14 mouse cellular contexts compared by ENCODE assay signal in the genomic region with DNA sequence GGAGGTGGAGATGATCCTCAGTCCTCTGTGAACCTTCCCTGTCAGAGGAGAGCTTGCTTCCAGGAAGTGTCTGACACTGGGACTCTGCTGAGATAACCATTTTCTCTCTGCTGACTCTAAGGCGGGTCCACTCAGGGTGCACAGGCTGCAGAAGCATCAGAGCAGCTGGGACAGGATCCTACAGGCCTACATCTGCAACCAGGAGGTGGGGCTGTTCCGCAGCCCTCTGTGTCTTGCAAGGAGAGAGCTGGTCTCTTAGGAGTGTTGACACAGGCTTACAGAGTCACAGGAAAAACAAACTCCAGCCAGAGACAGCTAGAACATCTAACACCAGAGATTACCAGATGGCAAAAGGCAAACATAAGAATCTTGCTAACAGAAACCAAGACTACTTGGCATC.
A peak's percentile ranks its signal among the peaks of the same experiment; 100 is the strongest.
DNase-seq lines count a peak whose midpoint lies in the region; ATAC-seq and TF ChIP-seq lines count a peak whose summit lies in the region.
"Had no signal": no experiment of that assay in that cellular context is flagged by ENCODE, and none has a peak within 500 bp of the region (broad histone marks: within the 10 kb centered on the region; RNA-seq: fewer than 3 reads in every experiment).

No protein-coding gene starts in this region.

- H3K4me3 ChIP-seq in heart, postnatal 0 days (ENCODE audit: low read depth, low read length) = no peak overlapping the region
- no peak overlapping the region for H3K4me3 ChIP-seq in heart, embryonic 12.5 days
- H3K4me3 ChIP-seq in lung, embryonic 14.5 days (ENCODE audit: low read depth, low read length) = no peak overlapping the region
- H3K4me3 ChIP-seq in intestine, postnatal 0 days (ENCODE audit: low read depth, low read length) = no peak overlapping the region
- H3K4me3 ChIP-seq: heart, embryonic 15.5 days; limb, embryonic 12.5 days had no signal

- POLR2A ChIA-PET in Patski (lab: Charles Lee) = no interaction called here

- ATAC-seq in heart, postnatal 0 days (ENCODE audit: insufficient read depth, low read depth) = no peak
- ATAC-seq in heart, embryonic 12.5 days (ENCODE audit: insufficient number of reproducible peaks, low FRiP score) = no peak
- no peak for ATAC-seq in lung, embryonic 14.5 days (ENCODE audit: insufficient read depth)
- ATAC-seq in Patski = no peak
- no peak for ATAC-seq in intestine, postnatal 0 days

- H3K36me3 ChIP-seq in heart, postnatal 0 days (replicated peaks; ENCODE audit: control insufficient read depth, insufficient read depth, low read length) = no peaks in the 10 kb centered on the region
- H3K36me3 ChIP-seq in heart, embryonic 12.5 days = no peaks in the 10 kb centered on the region
- no peaks in the 10 kb centered on the region for H3K36me3 ChIP-seq in lung, embryonic 14.5 days (ENCODE audit: insufficient read depth)
- no peaks in the 10 kb centered on the region for H3K36me3 ChIP-seq in intestine, postnatal 0 days (ENCODE audit: control insufficient read depth, insufficient read depth)
- H3K36me3 ChIP-seq: heart, embryonic 15.5 days; limb, embryonic 12.5 days had no signal

- TF ChIP-seq EP300 in heart, postnatal 0 days (IDR thresholded peaks at IDR 0.05; ENCODE audit: low read depth) = no peak

- in situ Hi-C loops in Patski (cut with MboI; ENCODE audit: low pct_unique_long_range_greater_than_20kb) = no loop called here

- H3K9ac ChIP-seq in heart, postnatal 0 days (replicated peaks; ENCODE audit: low read depth, low read length) = no peak overlapping the region
- H3K9ac ChIP-seq in heart, embryonic 12.5 days = no peak overlapping the region
- no peak overlapping the region for H3K9ac ChIP-seq in lung, embryonic 14.5 days
- H3K9ac ChIP-seq in intestine, postnatal 0 days (ENCODE audit: low read depth, low read length) = no peak overlapping the region
- H3K9ac ChIP-seq: heart, embryonic 15.5 days; limb, embryonic 12.5 days had no signal

- WGBS in heart, postnatal 0 days = 6% methylated on average over 2 of the region's 2 CpGs
- 20% methylated on average over 2 of the region's 2 CpGs for WGBS in heart, embryonic 12.5 days
- WGBS in lung, embryonic 14.5 days = 15% methylated on average over 2 of the region's 2 CpGs
- 23% methylated on average over 2 of the region's 2 CpGs for WGBS in intestine, postnatal 0 days

- H3K4me1 ChIP-seq in heart, postnatal 0 days (ENCODE audit: control insufficient read depth, insufficient read depth) = no peaks in the 10 kb centered on the region
- no peaks in the 10 kb centered on the region for H3K4me1 ChIP-seq in heart, embryonic 12.5 days (replicated peaks)
- H3K4me1 ChIP-seq in lung, embryonic 14.5 days (ENCODE audit: insufficient read depth) = no peaks in the 10 kb centered on the region
- H3K4me1 ChIP-seq in intestine, postnatal 0 days (replicated peaks; ENCODE audit: control insufficient read depth, insufficient read depth, low read length) = no peaks in the 10 kb centered on the region
- H3K4me1 ChIP-seq: heart, embryonic 15.5 days; limb, embryonic 12.5 days had no signal

- no peaks in the 10 kb centered on the region for H3K27me3 ChIP-seq in heart, postnatal 0 days (ENCODE audit: control insufficient read depth, insufficient read depth, low read length)
- H3K27me3 ChIP-seq in heart, embryonic 12.5 days (replicated peaks) = no peaks in the 10 kb centered on the region
- no peaks in the 10 kb centered on the region for H3K27me3 ChIP-seq in lung, embryonic 14.5 days (ENCODE audit: insufficient read depth, low read length)
- H3K27me3 ChIP-seq in Patski = no peaks in the 10 kb centered on the region
- H3K27me3 ChIP-seq in intestine, postnatal 0 days (replicated peaks; ENCODE audit: control insufficient read depth, insufficient read depth, low read length) = no peaks in the 10 kb centered on the region
- H3K27me3 ChIP-seq: heart, embryonic 15.5 days; limb, embryonic 12.5 days had no signal

- CTCF ChIA-PET in Patski (lab: Charles Lee) = no interaction called here

- TF ChIP-seq CTCF in heart, postnatal 0 days (IDR thresholded peaks at IDR 0.05; ENCODE audit: low read depth) = peak; percentile 7; the same call in 1 of the 2 replicates
- TF ChIP-seq CTCF in lung, embryonic 14.5 days (IDR thresholded peaks at IDR 0.05; ENCODE audit: low read depth) = no peak
- peak; percentile 9 for TF ChIP-seq CTCF in Patski (IDR thresholded peaks at IDR 0.05)
- peak; percentile 26 for TF ChIP-seq CTCF in intestine, postnatal 0 days (IDR thresholded peaks at IDR 0.05; ENCODE audit: low read depth)

- no peak overlapping the region for H3K27ac ChIP-seq in heart, postnatal 0 days (ENCODE audit: low read depth)
- no peak overlapping the region for H3K27ac ChIP-seq in heart, embryonic 12.5 days (ENCODE audit: poor library complexity, severe bottlenecking)
- no peak overlapping the region for H3K27ac ChIP-seq in lung, embryonic 14.5 days (ENCODE audit: low read depth)
- H3K27ac ChIP-seq in intestine, postnatal 0 days (ENCODE audit: low read depth, low read length) = no peak overlapping the region
- H3K27ac ChIP-seq: heart, embryonic 15.5 days; limb, embryonic 12.5 days had no signal

- no peaks in the 10 kb centered on the region for H3K9me3 ChIP-seq in heart, postnatal 0 days (replicated peaks; ENCODE audit: control insufficient read depth, low read length)
- no peaks in the 10 kb centered on the region for H3K9me3 ChIP-seq in heart, embryonic 12.5 days (replicated peaks)
- H3K9me3 ChIP-seq in lung, embryonic 14.5 days (ENCODE audit: low read depth, low read length) = no peaks in the 10 kb centered on the region
- H3K9me3 ChIP-seq in intestine, postnatal 0 days (ENCODE audit: control insufficient read depth) = no peaks in the 10 kb centered on the region
- H3K9me3 ChIP-seq: heart, embryonic 15.5 days; limb, embryonic 12.5 days had no signal

- no peak overlapping the region for H3K4me2 ChIP-seq in heart, postnatal 0 days (ENCODE audit: low read depth, low read length)
- H3K4me2 ChIP-seq in heart, embryonic 12.5 days = no peak overlapping the region
- H3K4me2 ChIP-seq in lung, embryonic 14.5 days = no peak overlapping the region
- no peak overlapping the region for H3K4me2 ChIP-seq in intestine, postnatal 0 days (replicated peaks; ENCODE audit: low read depth)
- H3K4me2 ChIP-seq: heart, embryonic 15.5 days; limb, embryonic 12.5 days had no signal

- DNase-seq in heart, postnatal 0 days (ENCODE audit: low spot score) = no peak
- peak; percentile 4 for DNase-seq in lung, embryonic 14.5 days
- DNase-seq in lung, postnatal 10 days = no peak
- no peak for DNase-seq in Patski (ENCODE audit: low read depth, low spot score)
- no peak for DNase-seq in liver
- DNase-seq in left cerebral cortex, adult 18-20 months (ENCODE audit: low spot score in 2 of 2) = no peak
- DNase-seq: adrenal gland, postnatal 25 days; cerebellum, adult 8-10 months; gastrocnemius, postnatal 10 days; kidney, postnatal 36 days had no signal
